Mouse (Mus musculus) cerebellum, postnatal 10 days (tissue): ENCODE results near the gene Ckap5.
"Not testable (repeated sequence)": the region's sequence is repeated elsewhere in the genome, so short reads cannot be mapped to it uniquely, and the experiment has no call there.

Source experiments
- DNase-seq, 2 experiments: peaks; one replicate each; pipeline ENCODE4 v3.0.0; 2021; ENCODE audit warnings: mixed read lengths in 2 of 2

The Ckap5 gene

DNA sequence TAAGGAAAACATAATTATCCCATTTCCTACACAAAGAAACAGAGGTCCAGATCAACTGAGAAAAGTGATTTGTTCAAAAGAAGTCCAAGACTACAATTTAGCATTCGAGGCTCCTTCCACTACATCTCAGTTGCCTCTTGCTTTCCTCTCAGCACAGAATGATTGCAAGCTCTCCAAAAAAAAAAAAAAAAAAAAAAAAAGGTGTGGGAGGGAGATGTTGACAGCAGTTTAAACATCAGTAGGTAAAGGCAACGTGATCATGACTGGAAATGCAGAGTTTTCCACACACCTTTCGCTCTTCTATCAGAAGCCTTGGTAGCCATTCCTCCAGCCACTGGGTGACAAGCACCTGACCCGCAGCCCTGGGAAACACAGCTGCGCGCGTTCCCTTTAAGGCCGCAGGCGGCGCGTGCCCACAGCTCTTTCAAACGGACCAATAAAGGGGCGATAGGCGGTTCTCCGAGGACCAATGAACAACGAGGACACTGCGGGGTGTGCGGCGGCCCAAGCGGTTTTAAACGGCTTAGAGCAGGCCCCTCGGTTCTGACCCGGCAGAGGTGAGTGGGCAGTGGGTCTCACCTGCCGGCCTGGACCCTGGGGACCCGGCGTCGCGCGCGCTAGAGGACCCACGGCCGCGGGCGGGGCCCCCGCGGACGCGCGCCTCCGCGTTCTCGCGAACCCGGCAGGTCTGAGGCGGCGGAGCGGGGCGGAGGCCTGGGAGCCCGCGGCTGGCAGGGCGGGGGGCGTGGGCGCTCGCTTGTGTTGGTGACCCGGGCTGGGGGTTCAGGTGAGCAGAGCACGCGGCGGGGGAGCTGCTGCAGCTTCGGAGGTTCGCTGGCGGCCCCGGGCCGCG, at the start of gene Ckap5:
Ckap5 (plus strand) TSS at position 469 of the 853 bp plus-strand sequence.
- peak; percentile 96 to 97 for DNase-seq

DNA sequence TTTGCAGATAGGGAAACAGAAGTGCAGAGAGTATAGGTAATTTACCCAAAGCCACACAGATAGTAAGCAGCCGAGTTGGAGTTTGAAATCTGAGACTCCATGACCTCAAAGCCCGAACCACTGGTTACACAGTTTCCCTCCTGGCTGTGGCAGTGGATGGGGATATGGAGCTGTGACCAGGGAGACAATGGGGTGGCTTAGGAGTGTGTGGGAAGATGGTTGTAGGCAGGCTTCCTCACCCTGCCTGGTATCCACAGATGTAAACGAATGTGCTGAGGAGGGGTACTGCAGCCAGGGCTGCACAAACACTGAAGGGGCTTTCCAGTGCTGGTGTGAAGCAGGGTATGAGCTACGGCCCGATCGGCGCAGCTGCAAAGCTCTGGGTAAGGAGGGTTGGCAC, 49.7 kb upstream of the Ckap5 start:
- no peak for DNase-seq

DNA sequence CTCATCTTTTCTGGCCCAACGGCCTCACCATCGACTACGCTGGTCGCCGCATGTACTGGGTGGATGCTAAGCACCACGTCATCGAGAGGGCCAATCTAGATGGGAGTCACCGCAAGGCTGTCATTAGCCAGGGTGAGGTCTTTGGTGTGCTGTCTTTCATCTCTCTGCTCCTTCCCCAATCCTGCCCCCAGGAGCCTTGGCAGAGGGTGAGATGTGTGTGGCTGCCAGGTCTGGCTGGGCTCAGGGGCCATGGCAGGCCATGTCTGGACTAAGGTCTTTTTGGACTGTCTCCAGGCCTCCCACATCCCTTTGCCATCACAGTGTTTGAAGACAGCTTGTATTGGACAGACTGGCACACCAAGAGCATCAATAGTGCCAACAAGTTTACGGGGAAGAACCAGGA, 46.2 kb upstream of the Ckap5 start:
- DNase-seq = peak; percentile 97 to 98

DNA sequence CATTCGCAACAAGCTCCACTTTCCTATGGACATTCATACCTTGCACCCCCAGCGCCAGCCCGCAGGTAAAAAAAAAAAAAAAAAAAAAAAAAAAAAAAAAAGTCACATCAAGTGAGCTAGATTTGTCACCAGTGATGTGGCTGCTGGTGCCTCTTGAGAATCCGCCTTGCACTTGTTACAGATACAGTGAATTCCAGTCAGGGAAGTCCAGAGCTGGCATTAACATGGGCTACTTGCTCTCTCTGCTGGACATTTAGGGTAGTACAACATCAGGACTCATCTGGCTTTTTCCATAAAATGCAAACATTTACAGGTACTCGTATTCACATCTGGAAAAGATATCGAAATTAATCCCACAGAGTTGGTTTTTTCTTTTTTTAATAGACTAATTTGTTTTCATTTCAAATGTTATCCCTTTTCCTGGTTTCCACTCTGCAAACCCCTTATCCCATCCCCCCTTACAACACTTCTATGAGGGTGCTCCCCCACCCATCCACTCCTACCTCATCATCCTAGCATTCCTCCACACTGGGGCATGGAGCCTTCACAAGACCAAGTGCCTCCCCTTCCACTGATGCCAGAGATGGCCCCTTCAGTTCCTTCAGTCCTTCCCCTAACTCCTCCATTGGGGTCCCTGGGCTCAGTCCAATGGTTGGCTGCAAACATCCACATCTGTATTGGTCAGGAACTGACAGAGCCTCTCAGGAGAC, 45.6 kb upstream of the Ckap5 start:
- DNase-seq = peak; percentile 78 to 88

DNA sequence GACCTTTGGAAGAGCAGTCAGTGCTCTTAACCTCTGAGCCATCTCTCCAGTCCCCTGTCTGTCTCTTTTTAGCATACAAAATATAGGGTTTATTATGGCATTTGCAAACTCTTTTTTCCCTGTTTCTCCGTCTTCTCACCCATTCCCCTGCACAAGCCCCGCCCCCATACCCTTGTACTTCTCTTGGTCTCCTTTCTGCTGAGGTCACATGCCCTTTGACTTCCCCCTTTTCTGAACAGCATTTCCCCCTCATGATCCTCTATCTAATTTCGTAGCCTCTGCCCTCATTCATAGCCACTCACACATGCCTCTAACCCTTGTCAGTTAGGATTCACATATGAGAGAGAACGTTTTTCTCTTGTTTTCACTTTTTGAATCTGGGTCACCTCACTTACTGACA, 41.9 kb upstream of the Ckap5 start:
- no peak for DNase-seq

DNA sequence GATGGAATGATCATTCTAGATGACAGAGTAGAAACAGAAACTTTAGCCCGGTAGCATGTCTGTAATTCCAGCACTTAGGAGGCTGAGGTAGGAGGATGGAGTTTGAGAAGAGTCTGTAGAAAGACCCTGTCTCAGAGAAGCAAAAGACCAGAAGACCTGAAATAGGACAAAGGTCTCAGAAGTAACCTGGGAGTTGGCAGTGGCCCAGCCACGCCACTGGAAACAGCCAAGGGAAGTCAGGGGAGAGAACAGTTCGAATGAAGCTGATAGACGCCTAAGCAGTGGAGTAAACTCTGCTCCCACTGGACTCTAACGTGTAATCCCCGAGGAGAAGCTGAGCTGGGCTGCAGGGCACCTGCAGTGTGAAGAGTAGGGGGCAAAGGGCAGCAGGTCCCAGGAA, 41.3 kb upstream of the Ckap5 start:
- DNase-seq = no peak

DNA sequence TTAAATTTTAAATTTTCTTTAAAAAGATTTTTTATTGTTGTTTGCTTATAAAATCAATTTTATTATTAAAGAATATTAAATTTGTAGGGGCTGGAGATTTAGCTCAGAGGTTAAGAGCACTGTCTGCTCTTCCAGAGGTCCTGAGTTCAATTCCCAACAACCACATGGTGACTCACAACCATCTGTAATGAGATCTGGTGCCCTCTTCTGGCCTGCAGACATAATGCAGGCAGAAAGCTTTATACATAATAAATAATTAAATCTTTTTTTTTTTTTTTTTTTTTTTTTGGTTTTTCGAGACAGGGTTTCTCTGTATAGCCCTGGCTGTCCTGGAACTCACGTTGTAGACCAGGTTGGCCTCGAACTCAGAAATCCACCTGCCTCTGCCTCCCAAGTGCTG, 39.3 kb upstream of the Ckap5 start:
- peak; percentile 54 to 55 for DNase-seq

DNA sequence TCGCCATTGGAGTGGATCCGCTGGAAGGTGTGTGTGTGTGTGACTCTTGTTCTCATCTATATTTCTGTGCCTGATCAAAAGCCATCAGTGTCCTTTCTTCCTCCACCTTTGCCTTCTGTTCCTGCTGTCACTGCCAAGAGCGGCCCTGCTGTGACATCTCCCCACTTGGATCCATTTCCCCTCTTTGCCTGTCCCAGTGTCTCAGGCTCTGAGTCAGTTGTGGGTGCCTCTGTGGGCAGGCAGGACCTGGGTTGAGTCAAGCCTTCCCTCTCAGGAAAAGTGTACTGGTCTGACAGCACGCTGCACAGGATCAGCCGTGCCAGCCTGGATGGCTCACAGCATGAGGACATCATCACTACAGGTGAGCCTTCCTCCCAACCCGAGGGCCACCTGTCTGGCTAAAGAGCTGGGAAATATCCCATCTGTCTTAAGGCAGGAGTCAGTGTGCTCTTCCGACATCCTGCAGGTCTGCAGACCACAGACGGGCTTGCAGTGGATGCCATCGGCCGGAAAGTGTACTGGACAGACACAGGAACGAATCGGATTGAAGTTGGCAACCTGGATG, 34.4 kb upstream of the Ckap5 start:
- peak; percentile 66 to 79 for DNase-seq

DNA sequence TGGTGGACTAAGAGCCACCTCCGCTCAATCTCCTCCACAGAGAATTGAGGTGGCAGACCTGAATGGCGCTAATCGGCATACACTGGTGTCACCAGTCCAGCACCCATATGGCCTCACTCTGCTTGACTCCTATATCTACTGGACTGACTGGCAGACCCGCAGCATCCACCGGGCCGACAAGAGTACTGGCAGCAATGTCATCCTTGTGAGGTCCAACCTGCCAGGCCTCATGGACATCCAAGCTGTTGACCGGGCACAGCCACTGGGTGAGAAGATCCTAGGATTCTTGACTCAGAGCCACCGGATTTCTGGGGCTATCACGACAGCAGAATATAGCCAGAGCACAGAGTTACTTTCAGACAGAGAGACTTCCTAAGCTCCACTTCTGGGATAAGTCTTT, 32.6 kb upstream of the Ckap5 start:
- peak; percentile 56 to 67 for DNase-seq

DNA sequence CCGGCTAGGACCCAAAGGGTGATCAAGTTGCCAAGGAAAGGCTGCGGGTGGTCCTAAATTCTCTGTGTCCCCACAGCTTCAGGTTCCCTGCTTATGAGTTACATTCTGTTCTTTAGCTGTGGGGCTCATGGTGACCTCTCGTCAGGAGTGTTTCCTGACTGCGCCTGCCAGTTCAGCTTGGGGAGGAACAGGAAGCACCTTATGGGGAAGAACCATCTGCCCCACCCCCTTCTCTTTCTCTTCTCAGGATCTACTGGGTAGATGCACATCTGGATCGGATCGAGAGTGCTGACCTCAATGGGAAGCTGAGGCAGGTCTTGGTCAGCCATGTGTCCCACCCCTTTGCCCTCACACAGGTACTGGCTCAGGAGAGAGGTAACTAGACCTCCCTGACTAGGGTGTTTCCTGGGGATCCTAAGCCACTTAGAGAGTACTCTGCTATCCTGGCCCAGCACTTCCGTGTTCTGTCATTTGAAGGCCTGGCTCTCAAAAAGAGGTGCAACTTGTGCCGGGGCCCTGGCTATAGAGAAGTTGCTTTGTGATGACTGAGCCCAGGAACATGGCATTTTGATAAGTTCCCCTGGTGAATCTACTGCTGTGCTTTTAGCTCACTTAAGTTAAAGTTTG, 28.4 kb upstream of the Ckap5 start:
- DNase-seq = no peak

DNA sequence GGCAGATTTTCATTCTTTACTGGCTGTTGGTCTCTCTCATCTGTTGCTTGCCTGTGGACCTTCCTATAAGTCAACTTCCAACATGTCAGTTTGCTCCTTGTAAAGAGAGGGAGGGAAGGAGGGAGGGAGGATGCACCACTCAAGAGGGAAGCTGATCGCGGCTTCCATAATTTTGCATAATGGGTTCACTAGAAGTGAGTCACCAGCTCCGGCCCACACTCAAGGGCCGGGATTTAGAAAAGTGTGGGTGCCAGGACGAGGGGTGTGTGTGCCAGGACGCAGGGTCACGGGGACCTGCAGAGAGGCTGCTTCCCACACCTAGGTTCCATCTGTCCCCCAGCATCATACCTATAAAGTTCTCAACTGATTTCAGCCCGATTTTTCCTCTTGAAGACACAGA, 18.5 kb upstream of the Ckap5 start:
- no peak for DNase-seq

DNA sequence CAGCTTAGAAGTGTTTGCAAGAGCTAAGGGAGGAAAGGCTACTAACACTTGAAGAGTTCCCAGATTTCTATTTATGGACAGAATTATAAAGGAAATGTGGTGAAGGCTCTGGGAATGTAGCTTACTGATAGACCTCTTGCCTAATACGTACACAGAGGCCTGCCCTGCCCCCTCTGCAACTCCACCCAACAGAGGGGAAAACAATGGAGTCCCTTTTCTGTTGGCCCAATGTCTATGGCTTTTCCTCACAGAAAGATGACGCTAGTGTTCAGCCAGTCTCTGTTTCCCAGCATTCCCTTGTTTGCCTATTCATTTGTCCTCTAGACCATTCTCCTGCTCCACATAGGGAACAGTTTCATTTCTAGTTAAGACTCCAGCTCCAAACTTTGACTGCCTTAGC, 9.4 kb upstream of the Ckap5 start:
- no peak for DNase-seq

DNA sequence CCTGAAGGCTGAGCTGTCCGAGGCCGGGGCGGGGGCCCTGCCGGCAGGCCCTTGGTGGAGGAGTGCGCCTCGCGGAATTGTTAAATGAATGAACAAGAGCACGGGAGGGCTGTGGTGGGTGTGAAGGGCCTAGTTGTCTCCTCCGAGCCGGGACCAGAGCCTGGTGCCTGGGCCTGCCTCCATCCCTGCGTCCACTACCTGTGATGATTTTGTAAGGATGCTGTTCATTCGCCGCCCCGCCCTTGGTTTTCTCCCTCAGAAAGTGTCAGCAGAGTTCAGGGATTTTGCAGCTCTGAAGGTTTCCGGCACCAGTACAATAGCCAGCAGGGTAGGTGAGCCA, 555 bp downstream of the Ckap5 start:
- peak in 1 of 2 experiments; percentile 56 for DNase-seq

DNA sequence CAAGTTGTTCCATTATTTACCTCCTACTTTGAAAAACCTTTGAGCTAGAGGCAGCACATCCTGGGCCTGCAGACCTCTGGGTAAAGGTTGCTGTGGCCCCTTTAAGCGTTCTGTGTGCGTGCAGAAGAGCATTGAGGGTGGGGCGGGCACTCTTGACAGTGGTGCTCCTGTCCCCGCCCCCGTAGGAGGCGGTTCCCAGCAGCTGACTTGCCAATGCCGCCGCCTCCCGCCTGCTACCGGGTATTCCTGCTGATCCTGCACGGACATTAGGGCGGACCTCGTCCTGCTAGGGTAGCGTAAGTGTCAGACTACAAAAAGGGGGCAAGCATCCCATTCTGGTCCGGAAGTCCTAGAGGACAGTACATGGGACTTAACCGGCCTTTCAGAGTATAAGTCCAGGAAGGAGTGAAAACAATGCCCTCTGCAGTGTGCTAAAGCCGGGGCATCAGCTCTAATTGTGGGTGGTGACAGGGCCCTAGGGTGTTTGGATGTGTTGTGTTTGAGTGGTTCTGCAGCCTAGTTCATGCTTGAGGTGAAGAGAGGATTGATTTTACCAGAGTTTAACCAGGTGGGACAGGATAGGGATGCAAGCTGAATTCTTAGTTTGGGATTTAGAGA, 11.1 kb downstream of the Ckap5 start:
- peak; percentile 76 to 83 for DNase-seq

DNA sequence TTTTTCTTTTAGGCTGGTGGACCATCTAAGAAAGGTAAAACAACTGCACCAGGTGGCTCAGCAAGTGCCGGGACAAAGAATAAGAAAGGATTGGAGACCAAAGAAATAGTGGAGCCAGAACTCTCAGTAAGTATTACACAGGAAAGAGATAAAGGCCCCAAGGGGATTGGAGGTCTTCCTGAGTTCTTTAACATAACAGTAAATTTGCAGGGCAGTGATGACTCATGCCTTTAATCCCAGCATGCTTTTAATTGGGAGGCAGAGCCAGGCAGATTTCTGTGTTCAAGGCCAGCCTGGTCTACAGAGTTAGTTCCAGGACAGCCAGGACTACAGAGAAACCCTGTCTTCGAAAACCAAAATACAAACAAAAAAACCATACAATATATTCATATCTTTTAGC, 41.6 kb downstream of the Ckap5 start:
- DNase-seq = no peak

DNA sequence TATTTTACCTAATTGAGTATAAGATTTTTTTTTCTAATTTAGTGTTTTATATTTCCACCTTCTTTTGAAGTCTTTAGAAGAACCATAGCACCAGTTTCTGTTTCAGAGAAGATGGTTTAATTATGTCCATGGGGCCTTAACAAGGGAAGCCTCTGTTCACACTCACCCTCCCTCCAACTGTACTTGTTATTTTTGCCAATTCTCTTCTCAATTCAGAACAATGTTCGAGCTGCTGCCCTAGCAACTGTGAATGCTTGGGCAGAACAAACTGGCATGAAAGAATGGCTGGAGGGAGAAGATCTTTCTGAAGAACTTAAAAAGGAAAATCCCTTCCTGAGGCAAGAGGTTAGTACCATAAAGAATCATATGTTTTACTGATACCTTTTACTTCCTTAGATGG, 54.3 kb downstream of the Ckap5 start:
- peak in 1 of 2 experiments; percentile 5 for DNase-seq

DNA sequence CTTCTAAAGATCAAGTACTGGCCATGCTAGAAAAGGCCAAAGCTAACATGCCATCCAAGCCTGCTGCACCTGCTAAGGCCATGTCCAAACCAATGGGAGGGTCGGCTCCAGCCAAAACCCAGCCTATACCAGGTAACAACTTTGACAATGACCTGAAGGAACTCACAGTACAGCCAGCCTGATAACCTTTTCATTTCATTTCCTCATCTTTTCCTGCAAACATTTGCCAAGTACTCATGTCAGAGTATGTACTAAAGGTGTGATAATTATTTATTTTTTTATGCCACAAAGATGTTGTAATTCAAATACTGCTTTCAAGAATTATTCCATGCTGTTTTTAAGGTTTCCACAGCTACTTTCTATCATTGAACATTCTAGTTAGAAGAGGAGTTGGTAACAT, 59.7 kb downstream of the Ckap5 start:
- DNase-seq = no peak

DNA sequence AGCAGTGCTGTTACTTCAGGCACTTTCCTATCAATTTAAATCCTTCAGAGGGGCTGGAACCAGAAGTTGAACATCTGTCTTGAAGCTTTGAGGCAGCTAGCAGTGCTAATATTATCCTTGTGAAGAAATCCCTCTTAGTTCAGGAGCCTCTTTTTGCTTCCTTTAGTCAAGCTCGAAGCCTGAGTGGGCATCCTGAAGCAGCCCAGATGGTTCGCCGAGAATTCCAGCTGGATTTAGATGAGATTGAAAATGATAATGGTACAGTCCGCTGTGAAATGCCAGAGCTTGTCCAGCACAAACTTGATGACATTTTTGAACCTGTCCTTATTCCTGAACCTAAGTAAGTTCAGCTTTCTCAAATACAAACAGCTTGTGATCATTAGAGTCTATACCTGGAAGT, 73.9 kb downstream of the Ckap5 start:
- DNase-seq = no peak

DNA sequence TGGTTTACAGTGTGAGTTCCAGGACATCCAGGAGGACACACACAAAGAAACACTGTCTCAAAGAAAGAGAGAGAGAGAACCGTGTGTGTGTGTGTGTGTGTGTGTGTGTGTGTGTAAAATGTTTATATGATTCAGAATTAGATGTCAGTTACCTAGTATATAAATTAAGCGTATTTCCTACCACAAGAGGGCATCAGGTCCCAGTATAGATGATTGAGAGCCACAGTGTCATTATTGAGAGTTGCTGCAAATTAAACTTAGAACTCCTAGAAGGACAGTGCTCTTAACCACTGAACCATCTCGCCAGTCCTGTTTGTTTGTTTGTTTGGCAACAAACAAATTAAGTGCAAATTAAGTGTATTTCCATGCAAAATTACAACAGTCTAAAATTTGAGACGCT, 75.8 kb downstream of the Ckap5 start:
- peak in 1 of 2 experiments; percentile 12 for DNase-seq

DNA sequence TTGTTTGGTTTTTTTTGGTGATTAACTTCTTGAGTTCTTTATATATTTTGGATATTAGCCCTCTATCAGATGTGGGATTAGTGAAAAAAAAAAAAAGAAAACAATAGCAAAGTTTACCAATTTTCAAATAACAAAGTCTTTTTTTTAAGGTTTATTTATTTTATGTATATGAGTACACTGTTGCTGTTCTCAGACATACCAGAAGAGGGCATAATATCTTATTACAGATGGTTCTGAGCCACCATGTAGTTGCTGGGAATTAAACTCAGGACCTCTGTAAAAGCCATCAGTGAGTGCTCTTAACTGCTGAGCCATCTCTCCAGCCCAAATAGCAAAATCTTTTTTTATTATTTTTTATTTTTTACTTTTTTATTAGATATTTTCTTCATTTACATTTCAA, 82.8 kb downstream of the Ckap5 start:
- not testable (repeated sequence) for DNase-seq

DNA sequence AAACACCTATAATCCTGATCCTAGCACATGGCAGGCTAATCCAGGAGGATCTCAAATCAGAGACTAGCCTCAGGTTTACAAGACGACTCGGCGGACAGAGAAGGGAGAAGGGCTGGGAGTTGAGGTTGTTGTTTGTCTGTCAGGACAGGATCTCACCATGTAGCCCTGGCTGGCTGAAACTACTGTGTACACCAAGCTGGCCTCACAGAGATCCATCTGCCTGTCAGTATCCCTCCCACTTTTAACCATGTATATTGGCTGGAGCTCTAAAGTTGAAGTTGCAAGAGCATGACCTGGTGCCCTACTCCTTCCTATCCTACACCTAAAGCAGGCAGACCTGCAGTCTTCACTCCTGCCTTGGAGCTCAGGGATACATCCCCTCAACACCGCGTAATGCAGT, 95.8 kb downstream of the Ckap5 start:
- no peak for DNase-seq

DNA sequence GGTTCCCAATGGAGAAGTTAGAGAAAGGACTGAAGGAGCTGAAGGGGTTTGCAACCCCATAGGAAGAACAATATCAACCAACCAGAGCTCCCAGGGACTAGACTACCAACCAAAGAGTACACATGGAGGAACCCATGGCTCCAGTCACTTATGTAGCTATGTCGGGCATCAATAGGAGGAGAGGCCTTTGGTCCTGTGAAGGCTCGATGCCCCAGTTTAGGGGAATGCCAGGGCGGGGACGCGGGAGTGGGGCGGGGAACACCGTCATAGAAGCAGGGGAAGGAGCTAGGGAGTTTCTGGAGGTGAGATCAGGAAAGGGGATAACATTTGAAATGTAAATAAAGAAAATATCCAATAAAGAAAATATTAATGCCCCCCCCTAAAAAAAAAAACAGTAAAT, 96.8 kb downstream of the Ckap5 start:
- not testable (repeated sequence) for DNase-seq

DNA sequence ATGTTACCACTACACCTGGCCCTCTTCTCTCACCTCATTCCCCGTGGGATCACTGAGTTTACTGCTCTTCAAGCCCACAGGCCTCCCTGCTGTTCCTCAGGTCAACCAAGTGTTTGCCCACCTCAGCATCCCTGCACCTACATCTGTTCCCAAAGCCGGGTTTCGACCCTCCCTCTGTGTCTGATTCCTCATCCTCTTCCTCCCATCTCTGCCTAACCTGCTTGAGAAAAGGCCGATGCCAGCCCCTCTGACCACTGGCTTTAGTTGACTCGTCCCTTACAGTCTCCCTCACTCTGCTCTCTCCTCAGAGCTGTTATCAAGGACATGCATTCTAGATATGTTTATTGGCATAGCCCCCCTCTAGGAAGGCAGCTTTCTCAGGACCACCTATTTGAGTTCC, 100.9 kb downstream of the Ckap5 start:
- no peak for DNase-seq
